Mouse (Mus musculus): Measurements from ENCODE around the gene Cryba4. TPM values are rescaled to one million over a fixed set of nuclear protein-coding genes. Genes with fewer than 3 reads are reported as not detected.

The Cryba4 gene
- total and polyA plus RNA-seq, 3 experiments: 0.39 to 0.77 TPM; not detected in 1

DNA sequence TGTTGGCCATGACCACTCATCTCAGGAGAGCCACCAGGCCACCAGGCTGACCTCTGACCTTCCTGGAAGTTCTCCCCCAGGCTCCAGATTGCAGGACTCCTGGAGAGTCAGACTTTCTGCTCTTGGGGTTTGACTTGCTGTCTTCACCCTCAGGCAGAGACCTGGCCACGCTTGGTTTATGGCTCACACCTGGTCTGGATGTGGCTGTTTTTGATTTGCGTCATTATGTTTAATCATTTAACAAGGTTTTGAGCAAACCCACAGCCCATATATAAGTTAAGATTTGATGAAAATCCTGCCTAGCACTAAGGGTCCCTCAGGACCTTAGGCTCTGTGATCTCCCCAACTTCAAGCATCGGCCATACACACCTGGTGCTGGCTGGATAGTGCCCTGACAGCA, 5.6 kb upstream of the Cryba4 start:
- no peaks in the 10 kb centered on the region for H3K27me3 ChIP-seq (ENCODE audit: control insufficient read depth in 1 of 2, insufficient read depth in 2 of 2, low read length in 2 of 2)
- TF ChIP-seq KAT2A (conservative IDR thresholded peaks at IDR 0.05; ENCODE audit: low read depth, low read length): no peak
- no peak for TF ChIP-seq MYC (IDR thresholded peaks at IDR 0.05; ENCODE audit: low read depth, low read length)
- TF ChIP-seq RAD21 (IDR thresholded peaks at IDR 0.05; ENCODE audit: low read depth, low read length): no peak
- no peak for TF ChIP-seq TCF12 (IDR thresholded peaks at IDR 0.05; ENCODE audit: low read depth, low read length)
- TF ChIP-seq MAX (IDR thresholded peaks at IDR 0.05; ENCODE audit: low read length): no peak
- TF ChIP-seq CHD2 (IDR thresholded peaks at IDR 0.05; ENCODE audit: low read length): no peak
- TF ChIP-seq SIN3A (IDR thresholded peaks at IDR 0.05; ENCODE audit: low read length): no peak
- TF ChIP-seq POLR2AphosphoS5 (IDR thresholded peaks at IDR 0.05; ENCODE audit: borderline replicate concordance, low read depth, low read length): no peak
- TF ChIP-seq JUND (IDR thresholded peaks at IDR 0.05; ENCODE audit: low read depth, low read length): no peak
- TF ChIP-seq TBP (IDR thresholded peaks at IDR 0.05; ENCODE audit: low read depth, low read length): no peak
- TF ChIP-seq ZMIZ1 (IDR thresholded peaks at IDR 0.05; ENCODE audit: low read depth, low read length): no peak
- no peak for TF ChIP-seq EP300 (IDR thresholded peaks at IDR 0.05; ENCODE audit: low read depth in 1 of 2, low read length in 2 of 2)
- no peak for TF ChIP-seq UBTF (IDR thresholded peaks at IDR 0.05; ENCODE audit: borderline replicate concordance, insufficient read depth, low read depth, low read length)
- no peak for TF ChIP-seq NRF1 (IDR thresholded peaks at IDR 0.05; ENCODE audit: insufficient read depth, low read depth, low read length, poor library complexity, severe bottlenecking)
- no peak for TF ChIP-seq CTCF (IDR thresholded peaks at IDR 0.05 in 2 of 3, conservative IDR thresholded peaks at IDR 0.05 in 1 of 3; ENCODE audit: control insufficient read depth in 1 of 3, insufficient read depth in 1 of 3, low read depth in 2 of 3, low read length in 3 of 3, poor library complexity in 1 of 3, severe bottlenecking in 1 of 3)
- no peaks in the 10 kb centered on the region for H3K9me3 ChIP-seq (replicated peaks; ENCODE audit: insufficient read depth, low read length)
- DNase-seq (ENCODE audit: low read depth, low spot score): no peak
- no peak overlapping the region for H3K4me3 ChIP-seq (ENCODE audit: control insufficient read depth in 1 of 2, insufficient read depth in 1 of 2, low read depth in 2 of 2, low read length in 2 of 2)
- no peak overlapping the region for H3K9ac ChIP-seq (ENCODE audit: control insufficient read depth, low read depth, low read length, poor library complexity, severe bottlenecking)
- peaks cover 0 to 8% of the 10 kb centered on the region in 2 experiments; a peak in 2 of 4 replicates for H3K36me3 ChIP-seq (ENCODE audit: control insufficient read depth in 1 of 2, insufficient read depth in 2 of 2, low read length in 2 of 2)
- H3K4me1 ChIP-seq (ENCODE audit: control insufficient read depth in 1 of 2, insufficient read depth in 2 of 2, low read length in 2 of 2): peaks cover 6 to 19% of the 10 kb centered on the region in 2 experiments
- no peak overlapping the region for H3K27ac ChIP-seq (ENCODE audit: control insufficient read depth, low read depth, low read length)
- H3K79me2 ChIP-seq (ENCODE audit: control insufficient read depth, insufficient read depth, low read length, poor library complexity): no peaks in the 10 kb centered on the region

DNA sequence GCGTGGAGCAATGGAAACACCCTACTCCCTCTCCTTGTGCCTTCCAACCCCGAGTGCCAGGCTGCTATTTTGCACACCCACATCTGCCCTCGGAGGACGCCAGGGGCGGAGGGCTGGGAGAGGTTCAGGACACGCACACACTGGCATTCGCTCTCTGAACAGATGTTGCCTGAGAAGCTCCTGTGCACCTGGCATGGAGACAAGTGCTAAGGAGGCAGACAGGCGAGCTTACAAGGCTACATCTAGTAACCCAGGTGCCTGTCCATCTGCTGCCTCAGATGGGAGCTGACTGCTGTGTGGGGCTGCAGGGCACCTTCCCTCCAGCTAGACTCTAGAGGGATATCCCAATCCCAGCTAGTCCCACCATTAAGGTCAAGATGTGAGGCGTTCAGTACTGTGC, 4.1 kb upstream of the Cryba4 start:
- TF ChIP-seq CHD2 (IDR thresholded peaks at IDR 0.05; ENCODE audit: low read length): no peak
- no peak for TF ChIP-seq SMC3 (IDR thresholded peaks at IDR 0.05; ENCODE audit: low read depth, low read length)
- no peak for TF ChIP-seq MAFK (IDR thresholded peaks at IDR 0.05; ENCODE audit: borderline replicate concordance, low read depth, low read length)
- no peak for TF ChIP-seq ZMIZ1 (IDR thresholded peaks at IDR 0.05; ENCODE audit: low read depth, low read length)
- no peak for TF ChIP-seq ZNF384 (IDR thresholded peaks at IDR 0.05; ENCODE audit: low read depth, low read length)
- no peak for TF ChIP-seq BHLHE40 (IDR thresholded peaks at IDR 0.05; ENCODE audit: borderline replicate concordance, low read depth, low read length)
- TF ChIP-seq POLR2AphosphoS5 (IDR thresholded peaks at IDR 0.05; ENCODE audit: borderline replicate concordance, low read depth, low read length): no peak
- no peak for TF ChIP-seq ELF1 (IDR thresholded peaks at IDR 0.05; ENCODE audit: low read depth, low read length)
- TF ChIP-seq RCOR1 (IDR thresholded peaks at IDR 0.05; ENCODE audit: low read depth, low read length): no peak
- TF ChIP-seq USF2 (IDR thresholded peaks at IDR 0.05; ENCODE audit: borderline replicate concordance in 1 of 2, insufficient read depth in 1 of 2, low read depth in 1 of 2, low read length in 2 of 2): no peak
- TF ChIP-seq RAD21 (IDR thresholded peaks at IDR 0.05; ENCODE audit: low read depth, low read length): no peak
- TF ChIP-seq TBP (IDR thresholded peaks at IDR 0.05; ENCODE audit: low read depth, low read length): no peak
- TF ChIP-seq MEF2A (IDR thresholded peaks at IDR 0.05; ENCODE audit: extremely low read depth, insufficient replicate concordance, low read depth, low read length, poor library complexity, severe bottlenecking): no peak
- TF ChIP-seq MAX (IDR thresholded peaks at IDR 0.05; ENCODE audit: low read length): no peak
- no peak for TF ChIP-seq GATA1 (IDR thresholded peaks at IDR 0.05; ENCODE audit: low read depth, low read length)
- TF ChIP-seq EP300 (IDR thresholded peaks at IDR 0.05; ENCODE audit: low read depth in 1 of 2, low read length in 2 of 2): no peak
- TF ChIP-seq TCF12 (IDR thresholded peaks at IDR 0.05; ENCODE audit: low read depth, low read length): no peak
- no peak for TF ChIP-seq POLR2A (IDR thresholded peaks at IDR 0.05; ENCODE audit: control insufficient read depth in 1 of 2, insufficient read depth in 1 of 2, low read depth in 1 of 2, low read length in 2 of 2, poor library complexity in 1 of 2)
- H3K79me2 ChIP-seq (ENCODE audit: control insufficient read depth, insufficient read depth, low read length, poor library complexity): no peaks in the 10 kb centered on the region
- peaks cover 8 to 31% of the 10 kb centered on the region in 2 experiments for H3K4me1 ChIP-seq (ENCODE audit: control insufficient read depth in 1 of 2, insufficient read depth in 2 of 2, low read length in 2 of 2)
- H3K27me3 ChIP-seq (ENCODE audit: control insufficient read depth in 1 of 2, insufficient read depth in 2 of 2, low read length in 2 of 2): no peaks in the 10 kb centered on the region
- no peak overlapping the region for H3K27ac ChIP-seq (ENCODE audit: control insufficient read depth, low read depth, low read length)
- DNase-seq (ENCODE audit: low read depth, low spot score): no peak
- peaks cover 0 to 12% of the 10 kb centered on the region in 2 experiments; a peak in 2 of 4 replicates for H3K36me3 ChIP-seq (ENCODE audit: control insufficient read depth in 1 of 2, insufficient read depth in 2 of 2, low read length in 2 of 2)
- H3K9me3 ChIP-seq (replicated peaks; ENCODE audit: insufficient read depth, low read length): no peaks in the 10 kb centered on the region
- H3K4me3 ChIP-seq (ENCODE audit: control insufficient read depth in 1 of 2, insufficient read depth in 1 of 2, low read depth in 2 of 2, low read length in 2 of 2): no peak overlapping the region
- H3K9ac ChIP-seq (ENCODE audit: control insufficient read depth, low read depth, low read length, poor library complexity, severe bottlenecking): no peak overlapping the region
